ENCODE assay signal across 8 mouse cellular contexts in genomic region chr7:80143331-80144273, GRCm38 (mm10). TPM values are rescaled to one million over a fixed set of nuclear protein-coding genes. Genes with fewer than 3 reads are reported as not detected.
DNase-seq lines count a peak whose midpoint lies in the region; ATAC-seq and TF ChIP-seq lines count a peak whose summit lies in the region.

No protein-coding gene starts in this region.

- 0 out of 2 replicates have a peak overlapping the region, but pooled peaks have one; percentile 8 for H3K4me3 ChIP-seq in layer of hippocampus, adult 2 months
- H3K4me3 ChIP-seq in liver, embryonic 15.5 days (replicated peaks), result peak overlapping the region; percentile 12; the same call in 1 of the 2 replicates
- no peak overlapping the region for H3K4me3 ChIP-seq in neural tube, embryonic 13.5 days
- no peak overlapping the region for H3K4me3 ChIP-seq in thymus, adult 2 months (ENCODE audit: control insufficient read depth, insufficient read depth, low read length)

- no peak for TF ChIP-seq POLR2A in thymus, adult 2 months (IDR thresholded peaks at IDR 0.05; ENCODE audit: control insufficient read depth, extremely low read depth, insufficient read depth, low read length, poor library complexity)

- no peaks in the 10 kb centered on the region for H3K36me3 ChIP-seq in liver, embryonic 15.5 days (replicated peaks)
- H3K36me3 ChIP-seq in neural tube, embryonic 13.5 days, result no peaks in the 10 kb centered on the region
- no peaks in the 10 kb centered on the region for H3K36me3 ChIP-seq in thymus, adult 2 months (ENCODE audit: control insufficient read depth, insufficient read depth, low read length)

- 11% methylated on average over 22 of the region's 22 CpGs for WGBS in liver, embryonic 15.5 days (ENCODE audit: insufficient replicate concordance)
- 36% methylated on average over 22 of the region's 22 CpGs for WGBS in neural tube, embryonic 13.5 days
- 10% methylated on average over 22 of the region's 22 CpGs for WGBS in thymus, adult 2 months

- no peak for TF ChIP-seq CTCF in layer of hippocampus, adult 2 months (conservative IDR thresholded peaks at IDR 0.05)
- TF ChIP-seq CTCF in thymus, adult 2 months (IDR thresholded peaks at IDR 0.05; ENCODE audit: borderline replicate concordance, control insufficient read depth, extremely low read depth, insufficient read depth, low read length, poor library complexity), result no peak

- H3K4me1 ChIP-seq in liver, embryonic 15.5 days (replicated peaks), result peaks cover 66% of the 10 kb centered on the region
- peaks cover 17% of the 10 kb centered on the region for H3K4me1 ChIP-seq in neural tube, embryonic 13.5 days (replicated peaks)
- H3K4me1 ChIP-seq in thymus, adult 2 months (replicated peaks; ENCODE audit: control insufficient read depth, insufficient read depth, low read length), result peaks cover 21% of the 10 kb centered on the region

- peak; percentile 38 to 59 for DNase-seq in heart, adult 9 months (ENCODE audit: low spot score in 2 of 2)
- DNase-seq in heart, postnatal 4 days, result no peak
- DNase-seq in adrenal gland, postnatal 36 days, result peak; percentile 48 to 55
- peak; percentile 73 to 87 for DNase-seq in layer of hippocampus, adult 2 months (ENCODE audit: low spot score in 2 of 2)
- peak; percentile 35 for DNase-seq in thymus, adult 2 months

- no peaks in the 10 kb centered on the region for H3K9me3 ChIP-seq in liver, embryonic 15.5 days (replicated peaks)
- H3K9me3 ChIP-seq in neural tube, embryonic 13.5 days, result no peaks in the 10 kb centered on the region

- H3K9ac ChIP-seq in liver, embryonic 15.5 days, result peak overlapping the region; percentile 40
- H3K9ac ChIP-seq in neural tube, embryonic 13.5 days, result peak overlapping the region; percentile 53; the same call in 1 of the 2 replicates

- H3K27ac ChIP-seq in layer of hippocampus, adult 2 months, result peak overlapping the region; percentile 72
- H3K27ac ChIP-seq in liver, embryonic 15.5 days (replicated peaks), result peak overlapping the region; percentile 94
- peak overlapping the region; percentile 54 for H3K27ac ChIP-seq in neural tube, embryonic 13.5 days (replicated peaks)
- peak overlapping the region; percentile 39; the same call in 1 of the 2 replicates for H3K27ac ChIP-seq in thymus, adult 2 months (ENCODE audit: control insufficient read depth, insufficient read depth, low read length)

- peak overlapping the region; percentile 51 for H3K4me2 ChIP-seq in liver, embryonic 15.5 days
- H3K4me2 ChIP-seq in neural tube, embryonic 13.5 days, result 0 out of 2 replicates have a peak overlapping the region, but pooled peaks have one; percentile 9

- no peaks in the 10 kb centered on the region for H3K27me3 ChIP-seq in liver, embryonic 15.5 days
- H3K27me3 ChIP-seq in neural tube, embryonic 13.5 days, result no peaks in the 10 kb centered on the region
- H3K27me3 ChIP-seq in thymus, adult 2 months (ENCODE audit: control insufficient read depth, insufficient read depth, low read length), result no peaks in the 10 kb centered on the region

- ATAC-seq in frontal cortex, adult (ENCODE audit: low TSS enrichment), result peak; percentile 81
- no peak for ATAC-seq in liver, embryonic 15.5 days (ENCODE audit: insufficient read depth)
- ATAC-seq in neural tube, embryonic 13.5 days (ENCODE audit: low read depth), result peak; percentile 48

RNA-seq across cellular contexts. Expression of gene Idh2, which starts 28.4 kb away (rescaled TPM):
- total RNA-seq in heart, postnatal 4 days (2021), result 1,000 to 10,000 TPM; 1,640 to 1,742 TPM
- total RNA-seq in adrenal gland, postnatal 36 days (2021), result 100 to 1,000 TPM; 148 to 188 TPM
- 10 to 100 TPM; 63.8 to 69.8 TPM for total RNA-seq in layer of hippocampus, adult 2 months (2021)
- 175 and 206 TPM in 2 replicates for polyA plus RNA-seq in liver, embryonic 15.5 days (2015; fragmentation: Nextera tagmentation; extraction: Ambion mirVana)
- polyA plus RNA-seq in neural tube, embryonic 13.5 days (2015; fragmentation: Nextera tagmentation; extraction: Ambion mirVana), result 217 and 273 TPM in 2 replicates
- polyA plus RNA-seq in thymus, adult 2 months (2012; rRNA removed), result 168 and 225 TPM in 2 replicates

RNA-seq across cellular contexts. Expression of gene Sema4b, which starts 43.0 kb away (rescaled TPM):
- total RNA-seq in heart, postnatal 4 days (2021), result 10 to 100 TPM; 14.3 to 16.1 TPM
- 10 to 100 TPM; 47.3 to 57.2 TPM for total RNA-seq in adrenal gland, postnatal 36 days (2021)
- total RNA-seq in layer of hippocampus, adult 2 months (2021), result 10 to 100 TPM; 25.7 to 27.5 TPM
- polyA plus RNA-seq in liver, embryonic 15.5 days (2015; fragmentation: Nextera tagmentation; extraction: Ambion mirVana), result 15.2 and 15.5 TPM in 2 replicates
- 22.1 and 23.2 TPM in 2 replicates for polyA plus RNA-seq in neural tube, embryonic 13.5 days (2015; fragmentation: Nextera tagmentation; extraction: Ambion mirVana)
- 37.4 and 44.1 TPM in 2 replicates for polyA plus RNA-seq in thymus, adult 2 months (2012; rRNA removed)

Comparison
In these comparisons a context has a peak if more than half of its experiments do, and no peak if none do; other contexts are left out.
1. H3K27ac ChIP-seq: peak in every context shown above with its lines; median percentile 94 in liver, embryonic 15.5 days; 72 in layer of hippocampus, adult 2 months; 54 in neural tube, embryonic 13.5 days; 39 in thymus, adult 2 months.
2. H3K4me3 ChIP-seq: peak in layer of hippocampus, adult 2 months (single experiment) and liver, embryonic 15.5 days (single experiment); none in neural tube, embryonic 13.5 days (single experiment) and thymus, adult 2 months (single experiment).
3. RNA of gene Idh2, which starts 28.4 kb away (total RNA-seq): 1,640 to 1,742 TPM in heart, postnatal 4 days; 148 to 188 TPM in adrenal gland, postnatal 36 days and 63.8 to 69.8 TPM in layer of hippocampus, adult 2 months; every median in the first group is over 4 times any median in the second.